Mouse (Mus musculus): Measurements from ENCODE around the gene Map2k2. TPM values are rescaled to one million over a fixed set of nuclear protein-coding genes. Genes with fewer than 3 reads are reported as not detected.
"Not testable (repeated sequence)": the region's sequence is repeated elsewhere in the genome, so short reads cannot be mapped to it uniquely, and the experiment has no call there.

Map2k2 gene
- 192 and 201 TPM in 2 replicates for polyA plus RNA-seq (2012; rRNA removed)

- peaks cover 15% of the 10 kb centered on the region for H3K4me1 ChIP-seq (ENCODE audit: control insufficient read depth, insufficient read depth, low read length)
- H3K27ac ChIP-seq (ENCODE audit: insufficient read depth, low read length) = peak within 1 kb of the TSS; percentile 98
- peak within 1 kb of the TSS; percentile 74 for H3K4me3 ChIP-seq (ENCODE audit: insufficient read depth, low read length)
- peak; percentile 99 for TF ChIP-seq POLR2A (IDR thresholded peaks at IDR 0.05; ENCODE audit: extremely low read depth, insufficient read depth, low read length)
- no peak for TF ChIP-seq CTCF (IDR thresholded peaks at IDR 0.05; ENCODE audit: extremely low read depth, insufficient read depth, low read length)
Observed at GRCm38 (mm10) chr10:81105565-81106112, at the start of gene Map2k2. Gene Map2k2 (plus strand): TSS chr10:81105915.

- H3K4me1 ChIP-seq (ENCODE audit: control insufficient read depth, insufficient read depth, low read length) = peaks cover 9% of the 10 kb centered on the region; the same call in 1 of the 2 replicates
- no peak overlapping the region for H3K27ac ChIP-seq (ENCODE audit: insufficient read depth, low read length)
Observed at GRCm38 (mm10) chr10:81057406-81058130, 48.1 kb upstream of the Map2k2 start.

GRCm38 (mm10) chr10:81058896-81059295 lies 46.8 kb upstream of the Map2k2 start:
- H3K4me1 ChIP-seq (ENCODE audit: control insufficient read depth, insufficient read depth, low read length) = peaks cover 9% of the 10 kb centered on the region; the same call in 1 of the 2 replicates
- no peak overlapping the region for H3K27ac ChIP-seq (ENCODE audit: insufficient read depth, low read length)
- H3K4me3 ChIP-seq (ENCODE audit: insufficient read depth, low read length) = peak overlapping the region; percentile 93; the same call in 1 of the 2 replicates
- TF ChIP-seq CTCF (IDR thresholded peaks at IDR 0.05; ENCODE audit: extremely low read depth, insufficient read depth, low read length) = no peak

More at GRCm38 (mm10) chr10:81057406-81058130, 48.1 kb upstream of the Map2k2 start:
- TF ChIP-seq CTCF (IDR thresholded peaks at IDR 0.05; ENCODE audit: extremely low read depth, insufficient read depth, low read length) (no peak), POLR2A (IDR thresholded peaks at IDR 0.05; ENCODE audit: extremely low read depth, insufficient read depth, low read length) (no peak)
- H3K4me3 ChIP-seq (ENCODE audit: insufficient read depth, low read length) = no peak overlapping the region

GRCm38 (mm10) chr10:81059603-81060543 lies 45.8 kb upstream of the Map2k2 start, which contains the start of gene Sgta:
Gene Sgta (minus strand): TSS chr10:81060181.
- Histone ChIP-seq H3K4me1 (ENCODE audit: control insufficient read depth, insufficient read depth, low read length) (peaks cover 9% of the 10 kb centered on the region; the same call in 1 of the 2 replicates), H3K27ac (ENCODE audit: insufficient read depth, low read length) (no peak within 1 kb of the TSS), H3K4me3 (ENCODE audit: insufficient read depth, low read length) (peak within 1 kb of the TSS; percentile 93)
- TF ChIP-seq POLR2A (IDR thresholded peaks at IDR 0.05; ENCODE audit: extremely low read depth, insufficient read depth, low read length) (peak; percentile 69; the same call in 1 of the 2 replicates), CTCF (IDR thresholded peaks at IDR 0.05; ENCODE audit: extremely low read depth, insufficient read depth, low read length) (no peak)

- TF ChIP-seq CTCF (IDR thresholded peaks at IDR 0.05; ENCODE audit: extremely low read depth, insufficient read depth, low read length) = no peak
- no peak for TF ChIP-seq POLR2A (IDR thresholded peaks at IDR 0.05; ENCODE audit: extremely low read depth, insufficient read depth, low read length)
- no peak overlapping the region for H3K4me3 ChIP-seq (ENCODE audit: insufficient read depth, low read length)
- H3K4me1 ChIP-seq (ENCODE audit: control insufficient read depth, insufficient read depth, low read length) = peaks cover 8% of the 10 kb centered on the region; the same call in 1 of the 2 replicates
- H3K27ac ChIP-seq (ENCODE audit: insufficient read depth, low read length) = no peak overlapping the region
Observed at GRCm38 (mm10) chr10:81062710-81063109, 43.0 kb upstream of the Map2k2 start.

GRCm38 (mm10) chr10:81064519-81064918 lies 41.2 kb upstream of the Map2k2 start:
- not testable (repeated sequence) for H3K4me3 ChIP-seq (ENCODE audit: insufficient read depth, low read length); H3K27ac ChIP-seq (ENCODE audit: insufficient read depth, low read length); H3K4me1 ChIP-seq (ENCODE audit: control insufficient read depth, insufficient read depth, low read length)

- TF ChIP-seq POLR2A (IDR thresholded peaks at IDR 0.05; ENCODE audit: extremely low read depth, insufficient read depth, low read length) (no peak), CTCF (IDR thresholded peaks at IDR 0.05; ENCODE audit: extremely low read depth, insufficient read depth, low read length) (no peak)
- H3K4me1 ChIP-seq (ENCODE audit: control insufficient read depth, insufficient read depth, low read length) = peaks cover 3% of the 10 kb centered on the region; the same call in 1 of the 2 replicates
- no peak overlapping the region for H3K27ac ChIP-seq (ENCODE audit: insufficient read depth, low read length)
- no peak overlapping the region for H3K4me3 ChIP-seq (ENCODE audit: insufficient read depth, low read length)
Observed at GRCm38 (mm10) chr10:81068706-81069105, 37.0 kb upstream of the Map2k2 start.

- peaks cover 3% of the 10 kb centered on the region; the same call in 1 of the 2 replicates for H3K4me1 ChIP-seq (ENCODE audit: control insufficient read depth, insufficient read depth, low read length)
- no peak within 1 kb of the TSS for H3K27ac ChIP-seq (ENCODE audit: insufficient read depth, low read length)
- TF ChIP-seq CTCF (IDR thresholded peaks at IDR 0.05; ENCODE audit: extremely low read depth, insufficient read depth, low read length) (no peak), POLR2A (IDR thresholded peaks at IDR 0.05; ENCODE audit: extremely low read depth, insufficient read depth, low read length) (peak; percentile 89)
- peak within 1 kb of the TSS; percentile 43 for H3K4me3 ChIP-seq (ENCODE audit: insufficient read depth, low read length)
Observed at GRCm38 (mm10) chr10:81069836-81070235, 35.9 kb upstream of the Map2k2 start, which contains the start of gene Thop1. Gene Thop1 (plus strand): TSS chr10:81070035.

GRCm38 (mm10) chr10:81072290-81072689 lies 33.4 kb upstream of the Map2k2 start:
- H3K4me3 ChIP-seq (ENCODE audit: insufficient read depth, low read length) = no peak overlapping the region
- no peak overlapping the region for H3K27ac ChIP-seq (ENCODE audit: insufficient read depth, low read length)
- H3K4me1 ChIP-seq (ENCODE audit: control insufficient read depth, insufficient read depth, low read length) = peaks cover 3% of the 10 kb centered on the region; the same call in 1 of the 2 replicates
- TF ChIP-seq POLR2A (IDR thresholded peaks at IDR 0.05; ENCODE audit: extremely low read depth, insufficient read depth, low read length) = no peak
- no peak for TF ChIP-seq CTCF (IDR thresholded peaks at IDR 0.05; ENCODE audit: extremely low read depth, insufficient read depth, low read length)
